Mouse (Mus musculus) liver, embryonic 13.5 days (tissue): ENCODE data around the gene Unc5b. TPM values are rescaled to one million over a fixed set of nuclear protein-coding genes. Genes with fewer than 3 reads are reported as not detected.

ENCODE experiments used
- ATAC-seq: fragments of 200-750 bp; cut with Nextera tagmentation; 2 replicates; pipeline ENCODE4 v1.8.0; 2017; ENCODE audit warnings: low read depth, mild to moderate bottlenecking, moderate number of reproducible peaks, moderate library complexity
- DNase-seq: peaks from one replicate; pipeline ENCODE4 v3.0.0; 2022
- H3K27ac ChIP-seq: fragments of 300-500 bp; sonication (generic); 2 replicates; pipeline ENCODE4 v1.5.1; 2015; ENCODE audit warnings: moderate library complexity, mild to moderate bottlenecking, inconsistent platforms
- H3K27me3 ChIP-seq: fragments of 300-500 bp; sonication (generic); 2 replicates; pipeline ENCODE4 v1.6.1; 2015; ENCODE audit warnings: mild to moderate bottlenecking, inconsistent platforms
- H3K36me3 ChIP-seq: fragments of 300-500 bp; sonication (generic); 2 replicates; pipeline ENCODE4 v1.6.1; 2015; ENCODE audit warnings: mild to moderate bottlenecking, inconsistent platforms
- H3K4me1 ChIP-seq: fragments of 300-500 bp; sonication (generic); replicated peaks from 2 replicates; pipeline ENCODE4 v1.6.1; 2015; ENCODE audit warnings: inconsistent platforms
- H3K4me2 ChIP-seq: fragments of 300-500 bp; sonication (generic); 2 replicates; pipeline ENCODE4 v1.6.1; 2015; ENCODE audit warnings: inconsistent platforms, mild to moderate bottlenecking, moderate library complexity
- H3K4me3 ChIP-seq: fragments of 300-500 bp; sonication (generic); replicated peaks from 2 replicates; pipeline ENCODE4 v1.5.1; 2015; ENCODE audit warnings: mild to moderate bottlenecking, inconsistent platforms
- H3K9ac ChIP-seq: fragments of 300-500 bp; sonication (generic); 2 replicates; pipeline ENCODE4 v1.6.1; 2015; ENCODE audit warnings: mild to moderate bottlenecking, inconsistent platforms
- H3K9me3 ChIP-seq: fragments of 300-500 bp; sonication (generic); replicated peaks from 2 replicates; pipeline ENCODE4 v1.6.1; 2016; ENCODE audit warnings: inconsistent platforms
- WGBS: fragments of 180-500 bp; shearing (Covaris S2); methylation state at CpG from one replicate; pipeline ENCODE4 v1.1.7; 2015; ENCODE audit not compliant: insufficient replicate concordance; 5-methylcytosine and 5-hydroxymethylcytosine counted together
- polyA plus RNA-seq: library from polyadenylated mRNA; unstranded; fragments of >200 nt; fragmentation: Nextera tagmentation; extraction: Ambion mirVana; gene quantifications from 2 replicates; pipeline ENCODE4 v1.2.1, GENCODE M21; 2015

Unc5b gene
- polyA plus RNA-seq, 1 experiment from 2014 or later, result 0.52 TPM

DNA sequence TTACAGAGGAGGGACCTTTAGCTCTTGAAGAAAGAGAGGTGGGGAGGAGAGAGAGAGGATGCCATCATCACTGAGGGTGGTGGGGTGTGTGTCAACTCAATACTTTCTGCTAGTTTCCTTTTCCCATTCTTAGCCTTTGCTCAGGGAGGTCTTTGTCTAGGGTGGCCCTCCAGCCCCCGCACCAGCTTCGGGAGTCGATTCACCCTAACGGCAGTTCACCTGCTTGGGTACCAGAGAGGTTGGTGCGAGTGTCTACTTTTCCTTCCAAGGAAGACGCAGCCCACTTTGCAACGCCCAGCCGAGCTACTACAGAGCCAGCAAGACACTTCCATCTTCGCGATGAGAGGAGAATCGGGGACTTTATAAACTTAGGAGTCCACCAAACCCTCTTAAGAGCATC, 1.4 kb downstream of the Unc5b start:
- Histone ChIP-seq H3K4me1 (peaks cover 25% of the 10 kb centered on the region), H3K36me3 (no peaks in the 10 kb centered on the region), H3K27ac (no peak overlapping the region), H3K9me3 (no peaks in the 10 kb centered on the region), H3K9ac (no peak overlapping the region), H3K4me3 (peak overlapping the region; percentile 57), H3K27me3 (peaks cover 100% of the 10 kb centered on the region), H3K4me2 (peak overlapping the region; percentile 68)
- no peak for DNase-seq
- no peak for ATAC-seq
- 2% methylated on average over 11 of the region's 11 CpGs for WGBS

- DNase-seq (no peak), ATAC-seq (no peak)
- Histone ChIP-seq H3K4me3 (no peak overlapping the region), H3K4me1 (peaks cover 25% of the 10 kb centered on the region), H3K27me3 (peaks cover 99% of the 10 kb centered on the region), H3K9ac (no peak overlapping the region), H3K4me2 (no peak overlapping the region), H3K27ac (no peak overlapping the region), H3K9me3 (no peaks in the 10 kb centered on the region), H3K36me3 (no peaks in the 10 kb centered on the region)
- 49% methylated on average over 6 of the region's 6 CpGs for WGBS
Measured at GRCm38 (mm10) chr10:60829071-60829470, 2.3 kb downstream of the Unc5b start.

- DNase-seq, result no peak
- no peak overlapping the region for H3K4me2 ChIP-seq
- H3K9ac ChIP-seq, result no peak overlapping the region
- no peaks in the 10 kb centered on the region for H3K36me3 ChIP-seq
- WGBS, result 34% methylated on average over 17 of the region's 17 CpGs
- H3K27ac ChIP-seq, result no peak overlapping the region
- no peak for ATAC-seq
- no peak overlapping the region for H3K4me3 ChIP-seq
- peaks cover 25% of the 10 kb centered on the region for H3K4me1 ChIP-seq
- H3K9me3 ChIP-seq, result no peaks in the 10 kb centered on the region
- H3K27me3 ChIP-seq, result peaks cover 91% of the 10 kb centered on the region
Measured at GRCm38 (mm10) chr10:60827901-60828670, 3.3 kb downstream of the Unc5b start.

DNA sequence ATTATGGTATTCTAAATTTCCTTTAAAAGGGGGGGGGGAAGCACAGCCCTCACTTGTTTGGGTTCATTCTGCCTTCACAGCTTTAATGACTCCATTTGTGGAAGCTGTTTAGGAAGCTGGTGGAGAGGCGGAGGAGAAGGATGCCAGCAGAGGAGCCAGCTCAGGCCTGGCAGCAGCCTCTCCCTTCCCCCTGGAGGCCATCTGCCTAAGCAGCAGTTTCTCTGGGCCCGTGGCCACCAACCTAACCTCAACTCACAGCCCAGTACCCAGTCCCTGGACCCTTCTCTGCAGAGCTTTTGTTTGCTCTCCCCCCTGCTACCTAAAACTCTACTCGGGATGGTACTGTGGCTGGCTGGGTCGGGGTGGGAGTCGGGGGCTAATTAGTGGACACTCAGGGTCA, 4.1 kb downstream of the Unc5b start:
- whole genome bisulfite sequencing, result 20% methylated on average over 5 of the region's 5 CpGs
- H3K36me3 ChIP-seq, result no peaks in the 10 kb centered on the region
- H3K27me3 ChIP-seq, result peaks cover 84% of the 10 kb centered on the region
- H3K4me2 ChIP-seq, result peak overlapping the region; percentile 47
- H3K4me1 ChIP-seq, result peaks cover 25% of the 10 kb centered on the region
- no peak overlapping the region for H3K4me3 ChIP-seq
- H3K9me3 ChIP-seq, result no peaks in the 10 kb centered on the region
- H3K27ac ChIP-seq, result no peak overlapping the region
- DNase-seq (no peak), ATAC-seq (no peak)
- no peak overlapping the region for H3K9ac ChIP-seq

DNA sequence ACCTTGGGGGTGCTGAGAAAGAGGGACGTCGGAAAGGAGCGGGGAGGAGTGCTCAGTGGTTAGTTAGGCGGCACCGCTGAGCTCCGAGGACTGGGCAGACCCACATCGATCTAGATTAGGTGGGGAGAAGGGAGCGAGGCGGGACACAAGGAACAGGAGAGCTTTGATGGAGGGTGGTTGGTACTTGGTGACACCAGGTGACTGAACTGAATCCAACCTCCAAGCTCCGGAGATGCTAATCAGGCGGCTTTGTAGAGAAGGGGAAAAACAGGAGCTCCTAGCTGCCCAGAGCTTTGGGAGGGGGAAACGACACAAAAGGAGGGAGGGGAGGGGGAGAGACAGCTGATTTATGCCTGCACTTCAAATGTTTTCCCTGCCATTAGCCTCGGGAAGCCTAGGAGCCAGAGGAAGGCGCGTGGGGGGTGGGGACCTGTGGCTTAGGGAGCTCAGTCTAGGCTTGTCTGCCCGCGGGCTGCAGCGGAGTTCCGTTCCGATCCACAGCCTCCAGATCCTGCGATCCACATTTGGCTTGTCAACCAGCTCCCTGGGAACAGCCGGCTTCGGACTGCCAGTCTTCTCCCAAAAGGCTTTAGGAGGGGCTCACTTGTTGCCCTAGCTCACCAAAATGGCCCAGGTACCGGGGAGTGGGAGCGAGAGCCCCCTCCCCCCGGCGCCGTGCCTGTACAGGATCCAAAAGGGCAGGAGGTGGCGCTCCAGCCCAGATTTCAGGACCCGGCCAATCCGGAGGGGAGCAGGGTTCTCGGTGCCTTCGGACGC, 4.7 kb downstream of the Unc5b start:
- Histone ChIP-seq H3K4me1 (peaks cover 20% of the 10 kb centered on the region), H3K4me3 (peak overlapping the region; percentile 22), H3K9me3 (no peaks in the 10 kb centered on the region), H3K27ac (no peak overlapping the region), H3K36me3 (no peaks in the 10 kb centered on the region), H3K9ac (no peak overlapping the region), H3K4me2 (peak overlapping the region; percentile 47), H3K27me3 (peaks cover 78% of the 10 kb centered on the region)
- WGBS, result 3% methylated on average over 34 of the region's 34 CpGs
- no peak for ATAC-seq
- DNase-seq, result no peak

GRCm38 (mm10) chr10:60825955-60826354, 5.4 kb downstream of the Unc5b start:
- H3K27me3 ChIP-seq, result peaks cover 71% of the 10 kb centered on the region
- H3K4me2 ChIP-seq, result no peak overlapping the region

DNA sequence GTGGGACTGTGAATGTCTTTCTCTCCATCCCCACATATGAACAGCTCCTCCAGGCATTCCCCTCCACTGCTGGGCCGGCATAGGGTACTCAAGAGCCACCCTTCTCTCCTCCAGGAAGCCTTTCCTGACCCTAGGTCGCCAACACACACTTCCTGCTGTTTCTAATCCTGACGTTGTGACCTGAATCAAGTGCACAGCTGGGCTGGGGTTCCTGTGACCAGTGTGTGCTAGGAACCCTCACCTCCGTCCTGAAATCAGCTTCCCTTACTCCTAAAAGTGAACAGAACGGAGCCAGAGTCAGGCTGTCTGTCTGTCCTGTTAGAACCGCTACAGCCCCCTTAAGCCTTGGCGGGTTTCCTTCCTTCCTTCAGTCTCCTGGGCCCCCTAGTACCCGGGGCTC, 7.6 kb downstream of the Unc5b start:
- 20% methylated on average over 8 of the region's 8 CpGs for WGBS
- no peak overlapping the region for H3K9ac ChIP-seq
- no peak for ATAC-seq

More at GRCm38 (mm10) chr10:60825955-60826354, 5.4 kb downstream of the Unc5b start:
- peaks cover 13% of the 10 kb centered on the region for H3K4me1 ChIP-seq
- H3K36me3 ChIP-seq, result no peaks in the 10 kb centered on the region
- no peak overlapping the region for H3K9ac ChIP-seq
- no peak for DNase-seq
- H3K27ac ChIP-seq, result no peak overlapping the region
- H3K4me3 ChIP-seq, result no peak overlapping the region
- WGBS, result 45% methylated on average over 6 of the region's 6 CpGs
- no peak for ATAC-seq
- no peaks in the 10 kb centered on the region for H3K9me3 ChIP-seq

DNA sequence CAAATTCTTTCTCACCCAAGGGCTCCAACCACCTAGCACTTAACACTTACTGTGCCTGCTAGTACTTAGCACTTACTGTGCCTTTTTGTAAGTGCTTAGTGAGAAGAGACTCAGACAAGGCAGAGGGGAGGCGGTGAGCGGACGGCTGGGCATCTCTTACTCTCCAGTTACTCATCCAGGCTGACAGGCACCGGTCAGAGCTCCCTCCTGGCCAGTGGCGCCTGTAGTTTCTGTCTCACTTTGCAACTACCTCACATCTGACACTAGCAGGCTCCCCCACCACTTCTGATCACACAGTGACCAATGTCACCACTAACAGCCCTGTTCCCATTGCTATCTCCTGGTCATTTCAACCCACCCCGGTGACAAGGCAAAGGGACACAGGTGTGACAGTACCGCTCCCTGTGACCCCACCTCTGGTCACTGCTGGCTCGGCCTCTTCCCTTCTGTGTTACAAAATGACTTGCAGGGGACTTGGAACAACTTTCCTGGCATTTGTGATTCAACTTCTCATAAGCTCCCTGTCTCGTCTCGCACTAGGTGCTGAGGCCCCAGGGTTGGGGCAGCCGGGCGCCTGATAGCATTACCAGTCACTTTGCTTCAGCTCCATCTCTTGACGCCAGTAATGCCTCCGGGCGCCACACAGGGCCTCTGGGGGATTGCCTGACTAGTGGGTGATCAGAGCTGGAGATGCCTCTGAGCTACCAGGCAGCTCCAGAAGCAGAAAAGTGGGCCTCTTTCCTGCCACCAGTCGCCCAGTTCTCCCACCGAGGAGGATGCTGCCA, 8.5 kb downstream of the Unc5b start:
- peaks cover 40% of the 10 kb centered on the region for H3K27me3 ChIP-seq
- ATAC-seq (no peak), DNase-seq (no peak)
- 63% methylated on average over 17 of the region's 17 CpGs for WGBS
- no peaks in the 10 kb centered on the region for H3K9me3 ChIP-seq
- H3K4me3 ChIP-seq, result no peak overlapping the region
- no peak overlapping the region for H3K27ac ChIP-seq
- peaks cover 2% of the 10 kb centered on the region; the same call in 1 of the 2 replicates for H3K4me1 ChIP-seq
- H3K36me3 ChIP-seq, result no peaks in the 10 kb centered on the region
- no peak overlapping the region for H3K4me2 ChIP-seq
- no peak overlapping the region for H3K9ac ChIP-seq

More for the DNA sequence above, 7.6 kb downstream of the Unc5b start:
- no peaks in the 10 kb centered on the region for H3K36me3 ChIP-seq
- H3K4me2 ChIP-seq, result no peak overlapping the region
- no peaks in the 10 kb centered on the region for H3K9me3 ChIP-seq
- H3K27ac ChIP-seq, result no peak overlapping the region
- H3K27me3 ChIP-seq, result peaks cover 49% of the 10 kb centered on the region
- no peak overlapping the region for H3K4me3 ChIP-seq
- H3K4me1 ChIP-seq, result peaks cover 2% of the 10 kb centered on the region; the same call in 1 of the 2 replicates
- no peak for DNase-seq

GRCm38 (mm10) chr10:60821736-60822358, 9.5 kb downstream of the Unc5b start:
- 48% methylated on average over 7 of the region's 7 CpGs for WGBS
- no peak overlapping the region for H3K27ac ChIP-seq
- H3K27me3 ChIP-seq, result peaks cover 30% of the 10 kb centered on the region
- H3K36me3 ChIP-seq, result no peaks in the 10 kb centered on the region
- DNase-seq (no peak), ATAC-seq (no peak)
- H3K9ac ChIP-seq, result no peak overlapping the region
- no peaks in the 10 kb centered on the region for H3K9me3 ChIP-seq
- H3K4me2 ChIP-seq, result no peak overlapping the region
- H3K4me1 ChIP-seq, result peaks cover 3% of the 10 kb centered on the region
- H3K4me3 ChIP-seq, result no peak overlapping the region

DNA sequence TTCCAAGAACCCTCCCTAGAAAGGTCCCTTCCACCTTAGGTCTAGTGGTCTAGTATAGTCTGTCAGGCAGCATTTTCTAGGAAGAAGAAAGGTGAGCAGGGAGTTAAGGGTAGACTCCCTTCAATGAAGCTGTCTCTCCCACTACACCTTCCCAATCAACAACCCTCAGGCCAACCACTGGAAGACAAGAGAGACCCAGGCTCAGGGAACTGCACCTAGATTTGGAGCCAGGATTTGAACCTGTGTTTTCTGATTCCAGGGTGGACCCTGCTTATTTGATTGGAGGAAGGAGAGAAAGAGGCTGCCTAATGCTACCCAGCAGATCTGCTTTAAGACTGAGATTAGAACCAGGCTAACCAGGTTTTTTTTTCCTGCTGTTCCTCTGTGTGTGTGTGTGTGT, 10.1 kb downstream of the Unc5b start:
- DNase-seq, result no peak
- ATAC-seq, result no peak
- H3K36me3 ChIP-seq, result no peaks in the 10 kb centered on the region
- H3K27me3 ChIP-seq, result peaks cover 25% of the 10 kb centered on the region
- no peak overlapping the region for H3K9ac ChIP-seq
- no peak overlapping the region for H3K4me2 ChIP-seq
- H3K9me3 ChIP-seq, result no peaks in the 10 kb centered on the region
- H3K4me1 ChIP-seq, result peaks cover 6% of the 10 kb centered on the region
- H3K4me3 ChIP-seq, result no peak overlapping the region
- H3K27ac ChIP-seq, result no peak overlapping the region

DNA sequence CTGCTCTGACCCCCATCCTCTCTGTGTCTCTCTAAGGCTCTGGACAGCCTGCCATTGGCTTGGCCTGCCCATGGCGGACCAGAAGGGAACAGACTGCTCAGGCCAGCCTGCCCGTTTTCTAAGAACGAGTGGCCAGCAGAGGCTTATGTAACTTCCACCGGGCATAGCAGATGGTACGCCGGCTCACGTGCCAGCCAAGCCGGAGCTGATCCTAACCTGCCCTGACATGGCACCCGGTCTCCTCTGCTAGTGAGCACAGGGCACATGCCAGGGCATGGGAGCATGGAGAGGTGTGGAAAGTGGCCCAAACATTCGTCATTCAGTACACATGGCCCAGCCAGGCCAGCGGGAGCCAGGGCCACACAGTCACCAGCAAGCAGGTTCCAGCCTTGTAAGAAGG, 10.8 kb downstream of the Unc5b start:
- Histone ChIP-seq H3K27ac (no peak overlapping the region), H3K36me3 (no peaks in the 10 kb centered on the region), H3K9me3 (no peaks in the 10 kb centered on the region), H3K4me2 (no peak overlapping the region), H3K27me3 (peaks cover 17% of the 10 kb centered on the region), H3K4me3 (no peak overlapping the region), H3K9ac (no peak overlapping the region), H3K4me1 (peaks cover 11% of the 10 kb centered on the region)
- no peak for DNase-seq
- ATAC-seq, result no peak
- 68% methylated on average over 11 of the region's 11 CpGs for WGBS
